Mouse (Mus musculus) adrenal gland, adult 2 months (tissue): ENCODE data around the gene Sult1c1. TPM values are rescaled to one million over a fixed set of nuclear protein-coding genes. Genes with fewer than 3 reads are reported as not detected.
"Not testable (repeated sequence)": the region's sequence is repeated elsewhere in the genome, so short reads cannot be mapped to it uniquely, and the experiment has no call there.

Source experiments
- DNase-seq: peaks from one replicate; pipeline ENCODE4 v3.0.0; 2021
- long read RNA-seq: library from polyadenylated mRNA; stranded (forward); transcript quantifications from one replicate; pipeline ENCODE4 v2.0.0, GENCODE M21; 2021
- polyA plus RNA-seq: library from polyadenylated mRNA; depleted of rRNA; stranded (reverse); fragments of >200 nt; gene quantifications from 2 replicates; pipeline ENCODE4 v1.2.3, GENCODE M21; 2012; rRNA removed
- total RNA-seq, 2 experiments: library from RNA; stranded (reverse); gene quantifications; 2 replicates each; pipeline ENCODE4 v1.2.3; 2021

Sult1c1 gene
- total RNA-seq (not detected), polyA plus RNA-seq (not detected in 2 replicates)
- long read RNA-seq: 0 reads

DNA sequence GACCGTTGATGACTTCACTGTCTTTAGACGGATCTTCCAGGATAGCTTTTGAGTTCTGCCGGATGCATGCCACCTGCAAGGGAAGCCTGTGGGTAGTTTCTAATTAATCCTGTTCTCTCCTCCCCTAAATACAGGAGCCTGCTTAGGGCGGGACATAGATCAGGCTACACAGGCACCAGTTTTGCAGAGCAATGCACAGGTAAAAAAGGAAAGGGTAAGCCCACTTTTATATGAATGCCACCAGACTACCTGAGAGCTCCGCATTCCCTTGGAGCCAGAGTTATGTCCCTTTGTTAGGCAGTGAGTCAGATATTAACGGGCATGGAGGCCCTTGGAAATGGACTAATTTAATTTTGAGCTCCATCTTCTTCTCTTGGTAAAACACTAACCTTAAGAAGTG lies at the start of gene Sult1c1:
Gene Sult1c1 (minus strand): TSS at position 101 of the 400 bp plus-strand sequence.
- no peak for DNase-seq

GRCm38 (mm10) chr17:54014204-54014603 lies 23.7 kb upstream of the Sult1c1 start:
- no peak for DNase-seq

DNA sequence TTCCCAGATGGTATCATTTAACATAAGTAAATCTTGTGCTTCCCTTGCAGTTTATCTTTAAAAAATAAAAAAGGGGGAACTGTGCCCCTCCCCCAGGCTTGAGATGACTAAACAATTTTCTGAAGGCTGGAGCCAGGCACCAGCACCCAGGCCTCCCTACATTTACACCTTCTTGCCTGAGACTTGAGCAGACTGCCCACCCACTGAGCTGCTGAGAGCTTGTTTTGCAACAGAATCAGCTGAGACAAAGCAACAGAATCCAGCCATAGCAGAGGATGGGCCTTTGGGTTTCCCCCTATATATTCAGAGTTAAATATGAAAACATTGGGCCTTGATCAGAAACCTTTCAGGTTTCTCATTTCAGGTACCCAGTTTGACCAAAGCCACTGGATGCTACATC lies 20.7 kb upstream of the Sult1c1 start:
- DNase-seq: no peak

DNA sequence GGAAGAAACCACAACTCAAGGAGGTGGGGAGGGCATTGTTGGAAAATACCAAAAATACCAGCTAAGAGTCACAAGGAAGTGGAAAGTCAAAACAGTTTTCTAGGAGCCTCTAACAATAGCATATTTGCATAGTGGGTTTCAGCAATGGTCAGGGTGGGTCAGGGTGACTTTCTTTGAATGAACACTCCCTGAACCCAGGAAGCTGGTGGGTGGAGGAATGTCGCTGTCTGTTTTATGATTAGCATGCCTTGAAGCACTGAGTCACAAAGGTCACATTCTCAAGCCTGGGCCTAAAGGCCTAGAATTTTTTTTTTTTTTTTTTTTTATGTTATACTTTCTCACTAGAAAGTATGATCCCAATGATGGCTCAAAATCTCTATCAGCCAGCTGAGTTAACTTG lies 20.1 kb upstream of the Sult1c1 start:
- DNase-seq: not testable (repeated sequence)

- DNase-seq: no peak
Observed at GRCm38 (mm10) chr17:54003522-54003921, 13.0 kb upstream of the Sult1c1 start.

DNA sequence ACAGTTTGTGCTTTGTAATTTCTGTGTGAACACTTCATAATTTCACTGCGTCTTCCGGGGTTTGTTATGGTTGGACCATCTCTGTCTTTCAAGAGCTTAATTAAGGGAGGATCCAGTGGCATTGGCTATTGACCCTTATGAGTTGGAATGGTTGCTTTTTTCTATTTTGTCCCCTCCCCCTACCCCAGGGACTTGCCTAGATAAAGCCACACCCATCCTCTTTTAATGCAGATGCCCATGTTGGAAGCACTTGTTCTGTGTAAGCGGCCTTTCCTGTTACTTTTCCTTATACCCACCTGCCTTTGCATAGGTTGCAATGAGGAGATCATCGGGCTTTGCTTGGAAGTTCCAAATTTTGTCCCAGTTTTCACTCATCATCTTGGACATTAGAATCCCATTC lies 16.9 kb downstream of the Sult1c1 start:
- DNase-seq: no peak

GRCm38 (mm10) chr17:53941569-53942162 lies 48.8 kb downstream of the Sult1c1 start:
- DNase-seq: no peak

DNA sequence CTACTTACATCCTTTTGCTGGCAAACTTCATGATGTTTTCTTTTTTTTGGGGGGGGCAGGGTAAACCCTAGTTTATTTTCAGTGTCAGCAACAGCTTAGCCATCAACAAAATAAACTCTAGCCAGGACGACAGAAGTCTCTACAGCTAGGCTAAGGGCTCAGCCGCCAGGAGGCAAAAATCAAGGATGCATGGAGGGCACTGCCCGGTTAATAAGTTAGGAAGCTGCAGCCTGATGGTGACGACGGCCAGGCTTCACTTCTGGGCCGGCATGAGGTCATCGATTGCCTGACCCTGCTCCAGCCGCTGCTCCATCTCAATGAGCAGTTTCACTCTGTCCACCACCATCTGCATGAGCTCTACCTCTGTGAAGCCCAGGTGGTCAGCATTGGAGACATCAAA lies 49.7 kb downstream of the Sult1c1 start:
- no peak for DNase-seq

Other genes with a start within 250 kb of the Sult1c1 start
- gene Sult1c2, start 144.3 kb downstream of the Sult1c1 start, total RNA-seq: under 1 TPM; 0.21 to 0.46 TPM
- gene Sult1c2, start 144.3 kb downstream of the Sult1c1 start, polyA plus RNA-seq: not detected in 2 replicates